Mouse (Mus musculus) spleen, adult 2 months (tissue): ENCODE data around the gene Slc25a11.

Experiments
- CTCF ChIP-seq: fragments of 200-500 bp; IDR thresholded peaks from 2 replicates; pipeline ENCODE4 v1.5.1; 2011; ENCODE audit warnings: mild to moderate bottlenecking, inconsistent platforms; ENCODE audit not compliant: insufficient read depth, insufficient read length, insufficient replicate concordance; ENCODE audit errors: extremely low read depth
- POLR2A ChIP-seq: fragments of 200-500 bp; IDR thresholded peaks from 2 replicates; pipeline ENCODE4 v1.6.1; 2011; ENCODE audit warnings: low read depth, low read length, inconsistent platforms

GRCm38 (mm10) chr11:70612505-70612904, 34.8 kb downstream of the Slc25a11 start:
- TF ChIP-seq CTCF (no peak), POLR2A (no peak)
